ENCODE assay signal across 9 mouse cellular contexts in the genomic region with DNA sequence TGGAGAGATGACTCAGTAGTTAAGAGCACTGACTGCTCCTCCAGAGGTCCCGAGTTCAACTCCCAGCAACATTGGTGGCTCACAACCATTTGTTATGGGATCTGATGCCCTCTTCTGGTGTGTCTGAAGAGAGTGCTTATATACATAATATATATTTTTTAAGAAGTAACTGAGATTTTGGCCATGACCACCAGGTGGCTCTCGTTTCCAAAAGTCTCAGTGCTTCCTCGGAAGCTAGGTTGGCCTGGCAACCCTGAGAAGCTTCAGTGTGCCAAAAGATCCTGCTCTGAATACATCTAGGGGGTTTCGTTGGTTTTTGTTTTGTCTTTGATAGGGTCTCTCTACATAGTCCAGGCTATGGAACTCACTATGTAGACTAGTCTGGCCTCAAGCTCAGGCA. TPM values are rescaled to one million over a fixed set of nuclear protein-coding genes. Genes with fewer than 3 reads are reported as not detected.
A peak's percentile ranks its signal among the peaks of the same experiment; 100 is the strongest.
DNase-seq lines count a peak whose midpoint lies in the region; ATAC-seq lines count a peak whose summit lies in the region.
"Had no signal": no experiment of that assay in that cellular context is flagged by ENCODE, and none has a peak within 500 bp of the region (broad histone marks: within the 10 kb centered on the region; RNA-seq: fewer than 3 reads in every experiment).

No protein-coding gene starts in this region.

- H3K4me2 ChIP-seq in liver, embryonic 16.5 days (ENCODE audit: low read depth, low read length), result no peak overlapping the region
- H3K4me2 ChIP-seq in neural tube, embryonic 11.5 days (ENCODE audit: low read depth), result no peak overlapping the region

- H3K9me3 ChIP-seq in liver, embryonic 16.5 days (replicated peaks; ENCODE audit: control insufficient read depth, low read length), result no peaks in the 10 kb centered on the region
- H3K9me3 ChIP-seq in neural tube, embryonic 11.5 days (ENCODE audit: control insufficient read depth, low read length), result no peaks in the 10 kb centered on the region

- ATAC-seq in liver, embryonic 16.5 days (ENCODE audit: low read depth), result peak; percentile 48; the same call in 1 of the 2 replicates
- peak; percentile 53; the same call in 1 of the 2 replicates for ATAC-seq in neural tube, embryonic 11.5 days (ENCODE audit: insufficient read depth, low FRiP score, low TSS enrichment)

- DNase-seq in A20 (ENCODE audit: low read depth, low spot score), result peak; percentile 71
- DNase-seq in Muller cell, postnatal 12 days (ENCODE audit: inconsistent ontology term), result peak; percentile 47
- peak; percentile 78 for DNase-seq in cerebellum, adult 9-10 months
- peak; percentile 25 to 81 for DNase-seq in frontal cortex, adult 2 months (ENCODE audit: extremely low spot score in 1 of 2, low spot score in 1 of 2)
- peak; percentile 43 to 60 for DNase-seq in kidney, adult 8-10 months
- peak; percentile 77 for DNase-seq in neural tube, embryonic 11.5 days (ENCODE audit: low spot score)
- DNase-seq in thymus, adult 18-20 months, result peak; percentile 24 to 39

- WGBS in liver, embryonic 16.5 days (ENCODE audit: insufficient replicate concordance), result 23% methylated on average over 4 of the region's 4 CpGs
- 42% methylated on average over 4 of the region's 4 CpGs for whole genome bisulfite sequencing in neural tube, embryonic 11.5 days

- H3K9ac ChIP-seq in liver, embryonic 16.5 days (ENCODE audit: low read depth, low read length), result no peak overlapping the region
- H3K9ac ChIP-seq in neural tube, embryonic 11.5 days (ENCODE audit: low read length), result no peak overlapping the region

- no peaks in the 10 kb centered on the region for H3K27me3 ChIP-seq in liver, embryonic 16.5 days (ENCODE audit: control insufficient read depth, insufficient read depth, low read depth, low read length)
- no peaks in the 10 kb centered on the region for H3K27me3 ChIP-seq in neural tube, embryonic 11.5 days (ENCODE audit: control insufficient read depth, insufficient read depth, low read length)

- H3K4me3 ChIP-seq in liver, embryonic 16.5 days (ENCODE audit: low read depth, low read length), result no peak overlapping the region
- no peak overlapping the region for H3K4me3 ChIP-seq in neural tube, embryonic 11.5 days (ENCODE audit: low read depth, low read length)
- H3K4me3 ChIP-seq: erythroblast, embryonic 14.5 days had no signal

- no peak overlapping the region for H3K27ac ChIP-seq in liver, embryonic 16.5 days (ENCODE audit: low read length)
- no peak overlapping the region for H3K27ac ChIP-seq in neural tube, embryonic 11.5 days (ENCODE audit: low read depth, low read length)

- H3K4me1 ChIP-seq in liver, embryonic 16.5 days (ENCODE audit: control insufficient read depth, low read depth, low read length), result no peaks in the 10 kb centered on the region; the same call in none of the 2 replicates
- no peaks in the 10 kb centered on the region for H3K4me1 ChIP-seq in neural tube, embryonic 11.5 days (ENCODE audit: control insufficient read depth, insufficient read depth, low read length)

- H3K36me3 ChIP-seq in liver, embryonic 16.5 days (ENCODE audit: control insufficient read depth, insufficient read depth), result no peaks in the 10 kb centered on the region; the same call in 1 of the 2 replicates
- H3K36me3 ChIP-seq in neural tube, embryonic 11.5 days (ENCODE audit: control insufficient read depth, insufficient read depth, low read length), result no peaks in the 10 kb centered on the region

RNA-seq across cellular contexts. Expression of a gene that starts 10.6 kb away (rescaled TPM):
- 102 and 103 TPM in 2 replicates for polyA plus RNA-seq in frontal cortex, adult 2 months (2012; rRNA removed)
- polyA plus RNA-seq in liver, embryonic 16.5 days (2015; fragmentation: Nextera tagmentation; extraction: Ambion mirVana), result 7.3 TPM in 2 replicates
- polyA plus RNA-seq in neural tube, embryonic 11.5 days (2014; fragmentation: Nextera tagmentation; extraction: Ambion mirVana), result 12.9 and 13.9 TPM in 2 replicates

RNA-seq across cellular contexts. Expression of a gene that starts 20.9 kb away (rescaled TPM):
- polyA plus RNA-seq in frontal cortex, adult 2 months (2012; rRNA removed), result 75.0 and 80.7 TPM in 2 replicates
- 116 and 120 TPM in 2 replicates for polyA plus RNA-seq in liver, embryonic 16.5 days (2015; fragmentation: Nextera tagmentation; extraction: Ambion mirVana)
- 762 and 797 TPM in 2 replicates for polyA plus RNA-seq in neural tube, embryonic 11.5 days (2014; fragmentation: Nextera tagmentation; extraction: Ambion mirVana)

RNA-seq across cellular contexts. Expression of a gene that starts 49.9 kb away (rescaled TPM):
- 2,434 and 2,505 TPM in 2 replicates for polyA plus RNA-seq in frontal cortex, adult 2 months (2012; rRNA removed)
- 2,023 and 2,306 TPM in 2 replicates for polyA plus RNA-seq in liver, embryonic 16.5 days (2015; fragmentation: Nextera tagmentation; extraction: Ambion mirVana)
- polyA plus RNA-seq in neural tube, embryonic 11.5 days (2014; fragmentation: Nextera tagmentation; extraction: Ambion mirVana), result 4,780 and 5,005 TPM in 2 replicates

RNA-seq across cellular contexts. Expression of a gene that starts 55.6 kb away (rescaled TPM):
- polyA plus RNA-seq in frontal cortex, adult 2 months (2012; rRNA removed), result 0.80 and 0.96 TPM in 2 replicates
- polyA plus RNA-seq in liver, embryonic 16.5 days (2015; fragmentation: Nextera tagmentation; extraction: Ambion mirVana), result 8.5 and 8.7 TPM in 2 replicates
- polyA plus RNA-seq in neural tube, embryonic 11.5 days (2014; fragmentation: Nextera tagmentation; extraction: Ambion mirVana), result 0.81 and 0.85 TPM in 2 replicates
